Mouse (Mus musculus): ENCODE data around the gene Hoxd9. TPM values are rescaled to one million over a fixed set of nuclear protein-coding genes. Genes with fewer than 3 reads are reported as not detected.

Hoxd9 gene
- polyA plus RNA-seq, 1 experiment from 2014 or later = not detected

GRCm38 (mm10) chr2:74725171-74725570 lies 27.6 kb downstream of the Hoxd9 start:
- Histone ChIP-seq H3K4me2 (ENCODE audit: low read length) (peak overlapping the region; percentile 35), H3K27ac (ENCODE audit: low read depth, low read length) (no peak overlapping the region), H3K27me3 (replicated peaks; ENCODE audit: control insufficient read depth, insufficient read depth, low read length) (peaks cover 52% of the 10 kb centered on the region), H3K9me3 (ENCODE audit: control insufficient read depth, low read length) (no peaks in the 10 kb centered on the region), H3K9ac (ENCODE audit: low read depth, low read length) (no peak overlapping the region), H3K36me3 (ENCODE audit: control insufficient read depth, insufficient read depth, low read length) (no peaks in the 10 kb centered on the region), H3K4me3 (ENCODE audit: low read length) (peak overlapping the region; percentile 9; the same call in 1 of the 2 replicates), H3K4me1 (ENCODE audit: control insufficient read depth, insufficient read depth, low read depth, low read length) (peaks cover 2% of the 10 kb centered on the region)
- ATAC-seq = no peak
- 10% methylated on average over 17 of the region's 17 CpGs for WGBS

- Histone ChIP-seq H3K36me3 (ENCODE audit: control insufficient read depth, insufficient read depth, low read length) (no peaks in the 10 kb centered on the region), H3K27ac (ENCODE audit: low read depth, low read length) (peak within 1 kb of the TSS; percentile 81), H3K27me3 (replicated peaks; ENCODE audit: control insufficient read depth, insufficient read depth, low read length) (peaks cover 49% of the 10 kb centered on the region), H3K4me3 (ENCODE audit: low read length) (peak within 1 kb of the TSS; percentile 49), H3K4me2 (ENCODE audit: low read length) (peak within 1 kb of the TSS; percentile 50), H3K4me1 (ENCODE audit: control insufficient read depth, insufficient read depth, low read depth, low read length) (peaks cover 2% of the 10 kb centered on the region), H3K9ac (ENCODE audit: low read depth, low read length) (peak within 1 kb of the TSS; percentile 53), H3K9me3 (ENCODE audit: control insufficient read depth, low read length) (no peaks in the 10 kb centered on the region)
- ATAC-seq = peak; percentile 59; the same call in 1 of the 2 replicates
- WGBS = 6% methylated on average over 5 of the region's 5 CpGs
These were observed 29.0 kb downstream of the Hoxd9 start, which contains the start of gene Gm28230 for GRCm38 (mm10) chr2:74726551-74726950. Gm28230 (plus strand) TSS chr2:74726728.

GRCm38 (mm10) chr2:74726973-74727639 lies 29.6 kb downstream of the Hoxd9 start:
- WGBS = 1% methylated on average over 39 of the region's 43 CpGs

GRCm38 (mm10) chr2:74727640-74728302 lies 30.2 kb downstream of the Hoxd9 start:
- H3K36me3 ChIP-seq (ENCODE audit: control insufficient read depth, insufficient read depth, low read length) = no peaks in the 10 kb centered on the region

More at GRCm38 (mm10) chr2:74726973-74727639, 29.6 kb downstream of the Hoxd9 start:
- H3K36me3 ChIP-seq (ENCODE audit: control insufficient read depth, insufficient read depth, low read length) = no peaks in the 10 kb centered on the region
- peaks cover 47% of the 10 kb centered on the region for H3K27me3 ChIP-seq (replicated peaks; ENCODE audit: control insufficient read depth, insufficient read depth, low read length)
- peak overlapping the region; percentile 49 for H3K4me3 ChIP-seq (ENCODE audit: low read length)
- H3K4me2 ChIP-seq (ENCODE audit: low read length) = peak overlapping the region; percentile 50
- peak; percentile 57; the same call in 1 of the 2 replicates for ATAC-seq
- no peaks in the 10 kb centered on the region for H3K9me3 ChIP-seq (ENCODE audit: control insufficient read depth, low read length)
- H3K9ac ChIP-seq (ENCODE audit: low read depth, low read length) = peak overlapping the region; percentile 53
- H3K27ac ChIP-seq (ENCODE audit: low read depth, low read length) = peak overlapping the region; percentile 81
- H3K4me1 ChIP-seq (ENCODE audit: control insufficient read depth, insufficient read depth, low read depth, low read length) = peaks cover 2% of the 10 kb centered on the region

GRCm38 (mm10) chr2:74728303-74728680 lies 30.8 kb downstream of the Hoxd9 start:
- peak overlapping the region; percentile 68 for H3K27ac ChIP-seq (ENCODE audit: low read depth, low read length)
- 12% methylated on average over 13 of the region's 13 CpGs for WGBS
- H3K9ac ChIP-seq (ENCODE audit: low read depth, low read length) = peak overlapping the region; percentile 53
- H3K4me3 ChIP-seq (ENCODE audit: low read length) = peak overlapping the region; percentile 49
- peak overlapping the region; percentile 50 for H3K4me2 ChIP-seq (ENCODE audit: low read length)
- H3K27me3 ChIP-seq (replicated peaks; ENCODE audit: control insufficient read depth, insufficient read depth, low read length) = peaks cover 39% of the 10 kb centered on the region
- no peaks in the 10 kb centered on the region for H3K9me3 ChIP-seq (ENCODE audit: control insufficient read depth, low read length)
- peaks cover 2% of the 10 kb centered on the region for H3K4me1 ChIP-seq (ENCODE audit: control insufficient read depth, insufficient read depth, low read depth, low read length)
- ATAC-seq = no peak
- no peaks in the 10 kb centered on the region for H3K36me3 ChIP-seq (ENCODE audit: control insufficient read depth, insufficient read depth, low read length)

More at GRCm38 (mm10) chr2:74727640-74728302, 30.2 kb downstream of the Hoxd9 start:
- peak overlapping the region; percentile 81 for H3K27ac ChIP-seq (ENCODE audit: low read depth, low read length)
- H3K4me2 ChIP-seq (ENCODE audit: low read length) = peak overlapping the region; percentile 50
- peaks cover 2% of the 10 kb centered on the region for H3K4me1 ChIP-seq (ENCODE audit: control insufficient read depth, insufficient read depth, low read depth, low read length)
- peak overlapping the region; percentile 53 for H3K9ac ChIP-seq (ENCODE audit: low read depth, low read length)
- no peaks in the 10 kb centered on the region for H3K9me3 ChIP-seq (ENCODE audit: control insufficient read depth, low read length)
- 4% methylated on average over 24 of the region's 25 CpGs for WGBS
- ATAC-seq = peak; percentile 19; the same call in 1 of the 2 replicates
- H3K4me3 ChIP-seq (ENCODE audit: low read length) = peak overlapping the region; percentile 49
- peaks cover 44% of the 10 kb centered on the region for H3K27me3 ChIP-seq (replicated peaks; ENCODE audit: control insufficient read depth, insufficient read depth, low read length)

GRCm38 (mm10) chr2:74730331-74730730 lies 32.8 kb downstream of the Hoxd9 start:
- WGBS = 7% methylated on average over 8 of the region's 8 CpGs
- no peak overlapping the region; the same call in 1 of the 2 replicates for H3K4me3 ChIP-seq (ENCODE audit: low read length)
- peaks cover 2% of the 10 kb centered on the region for H3K4me1 ChIP-seq (ENCODE audit: control insufficient read depth, insufficient read depth, low read depth, low read length)
- peaks cover 29% of the 10 kb centered on the region for H3K27me3 ChIP-seq (replicated peaks; ENCODE audit: control insufficient read depth, insufficient read depth, low read length)
- H3K4me2 ChIP-seq (ENCODE audit: low read length) = peak overlapping the region; percentile 67
- 0 out of 2 replicates have a peak overlapping the region, but pooled peaks have one; percentile 4 for H3K9ac ChIP-seq (ENCODE audit: low read depth, low read length)
- H3K27ac ChIP-seq (ENCODE audit: low read depth, low read length) = no peak overlapping the region; the same call in 1 of the 2 replicates
- H3K36me3 ChIP-seq (ENCODE audit: control insufficient read depth, insufficient read depth, low read length) = no peaks in the 10 kb centered on the region
- no peak for ATAC-seq
- H3K9me3 ChIP-seq (ENCODE audit: control insufficient read depth, low read length) = no peaks in the 10 kb centered on the region

- ATAC-seq = no peak
- H3K27ac ChIP-seq (ENCODE audit: low read depth, low read length) = peak overlapping the region; percentile 9
- H3K36me3 ChIP-seq (ENCODE audit: control insufficient read depth, insufficient read depth, low read length) = no peaks in the 10 kb centered on the region
- H3K4me3 ChIP-seq (ENCODE audit: low read length) = peak overlapping the region; percentile 17; the same call in 1 of the 2 replicates
- no peaks in the 10 kb centered on the region for H3K9me3 ChIP-seq (ENCODE audit: control insufficient read depth, low read length)
- H3K4me2 ChIP-seq (ENCODE audit: low read length) = peak overlapping the region; percentile 67
- H3K27me3 ChIP-seq (replicated peaks; ENCODE audit: control insufficient read depth, insufficient read depth, low read length) = peaks cover 35% of the 10 kb centered on the region
- H3K9ac ChIP-seq (ENCODE audit: low read depth, low read length) = no peak overlapping the region
- H3K4me1 ChIP-seq (ENCODE audit: control insufficient read depth, insufficient read depth, low read depth, low read length) = peaks cover 2% of the 10 kb centered on the region
These were observed 33.5 kb downstream of the Hoxd9 start for GRCm38 (mm10) chr2:74731055-74731454.

- H3K27ac ChIP-seq (ENCODE audit: low read depth, low read length) = peak overlapping the region; percentile 83
- H3K27me3 ChIP-seq (replicated peaks; ENCODE audit: control insufficient read depth, insufficient read depth, low read length) = peaks cover 33% of the 10 kb centered on the region
- H3K9ac ChIP-seq (ENCODE audit: low read depth, low read length) = peak overlapping the region; percentile 63
These were observed 34.4 kb downstream of the Hoxd9 start for GRCm38 (mm10) chr2:74731799-74732512.

More at GRCm38 (mm10) chr2:74731799-74732512, 34.4 kb downstream of the Hoxd9 start:
- 7% methylated on average over 9 of the region's 9 CpGs for WGBS
- H3K4me2 ChIP-seq (ENCODE audit: low read length) = peak overlapping the region; percentile 67
- ATAC-seq = no peak
- no peaks in the 10 kb centered on the region for H3K9me3 ChIP-seq (ENCODE audit: control insufficient read depth, low read length)
- H3K4me3 ChIP-seq (ENCODE audit: low read length) = peak overlapping the region; percentile 42
- H3K4me1 ChIP-seq (ENCODE audit: control insufficient read depth, insufficient read depth, low read depth, low read length) = no peaks in the 10 kb centered on the region; the same call in 1 of the 2 replicates
- no peaks in the 10 kb centered on the region for H3K36me3 ChIP-seq (ENCODE audit: control insufficient read depth, insufficient read depth, low read length)

Data from hindbrain, embryonic 16.5 days (tissue).